Mouse (Mus musculus): ENCODE data around the gene Olfr629.
"Not testable (repeated sequence)": the region's sequence is repeated elsewhere in the genome, so short reads cannot be mapped to it uniquely, and the experiment has no call there.

- TF ChIP-seq CTCF, POLR2A (IDR thresholded peaks at IDR 0.05; ENCODE audit: extremely low read depth, insufficient read depth, low read length): not testable (repeated sequence)
These were observed 22.9 kb upstream of the Olfr629 start for GRCm38 (mm10) chr7:103767687-103768086.
